Mouse (Mus musculus): Measurements from ENCODE around the gene Tmem39a.
A peak's percentile ranks its signal among the peaks of the same experiment; 100 is the strongest.

Gene Tmem39a

GRCm38 (mm10) chr16:38558221-38558748, at the start of gene Tmem39a:
Tmem39a (plus strand) TSS chr16:38558698.
- no peak for DNase-seq (ENCODE audit: inconsistent age in 2 of 2, low spot score in 1 of 2)

DNA sequence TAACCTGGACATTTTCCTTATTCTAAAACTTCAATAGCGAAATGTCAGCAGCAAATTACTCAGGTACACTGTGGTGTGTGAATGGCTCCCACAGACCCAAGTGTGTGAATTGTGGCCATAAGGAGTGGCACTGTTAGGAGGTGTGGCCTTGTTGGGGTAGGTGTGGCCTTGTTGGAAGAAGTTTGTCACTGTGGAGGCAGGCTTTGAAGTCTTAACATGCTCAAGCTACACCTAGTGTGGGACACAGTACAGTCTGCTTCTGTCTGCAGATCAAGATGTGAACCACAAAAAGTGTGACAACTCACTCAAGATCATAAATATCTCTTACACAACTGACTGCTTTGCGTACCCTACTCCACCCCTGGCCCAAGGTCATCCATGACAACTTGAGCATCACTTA, 47.7 kb upstream of the Tmem39a start:
- DNase-seq (ENCODE audit: inconsistent age in 2 of 2, low spot score in 1 of 2): no peak

- DNase-seq (ENCODE audit: inconsistent age in 2 of 2, low spot score in 1 of 2): no peak
Observed at GRCm38 (mm10) chr16:38519140-38519539, 39.4 kb upstream of the Tmem39a start.

- no peak for DNase-seq (ENCODE audit: inconsistent age in 2 of 2, low spot score in 1 of 2)
Observed at GRCm38 (mm10) chr16:38521211-38521987, 37.1 kb upstream of the Tmem39a start.

- DNase-seq (ENCODE audit: inconsistent age in 2 of 2, low spot score in 1 of 2): peak; percentile 97 to 99
Observed at GRCm38 (mm10) chr16:38522129-38523084, 36.1 kb upstream of the Tmem39a start, which contains the start of gene Timmdc1. Timmdc1 (minus strand) TSS chr16:38522663.

DNA sequence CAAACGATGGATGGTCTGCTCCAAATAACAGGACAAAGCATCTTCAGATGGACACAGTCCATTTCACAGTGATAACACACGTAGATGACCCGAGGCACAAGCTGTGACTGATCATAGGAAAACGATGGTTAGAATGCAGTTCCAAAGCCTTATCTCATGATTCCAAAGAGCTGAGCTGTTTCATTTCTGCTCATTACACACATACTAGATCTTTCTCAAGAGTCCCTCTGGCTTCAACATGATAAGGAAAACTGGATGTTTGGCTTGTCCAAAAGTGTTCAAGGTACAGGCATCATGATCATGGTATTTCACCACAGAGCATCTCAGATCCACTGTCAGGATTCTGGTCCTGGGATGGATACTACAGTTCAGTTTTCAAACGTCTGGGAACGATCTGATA, 32.2 kb upstream of the Tmem39a start:
- no peak for DNase-seq (ENCODE audit: inconsistent age in 2 of 2, low spot score in 1 of 2)

DNA sequence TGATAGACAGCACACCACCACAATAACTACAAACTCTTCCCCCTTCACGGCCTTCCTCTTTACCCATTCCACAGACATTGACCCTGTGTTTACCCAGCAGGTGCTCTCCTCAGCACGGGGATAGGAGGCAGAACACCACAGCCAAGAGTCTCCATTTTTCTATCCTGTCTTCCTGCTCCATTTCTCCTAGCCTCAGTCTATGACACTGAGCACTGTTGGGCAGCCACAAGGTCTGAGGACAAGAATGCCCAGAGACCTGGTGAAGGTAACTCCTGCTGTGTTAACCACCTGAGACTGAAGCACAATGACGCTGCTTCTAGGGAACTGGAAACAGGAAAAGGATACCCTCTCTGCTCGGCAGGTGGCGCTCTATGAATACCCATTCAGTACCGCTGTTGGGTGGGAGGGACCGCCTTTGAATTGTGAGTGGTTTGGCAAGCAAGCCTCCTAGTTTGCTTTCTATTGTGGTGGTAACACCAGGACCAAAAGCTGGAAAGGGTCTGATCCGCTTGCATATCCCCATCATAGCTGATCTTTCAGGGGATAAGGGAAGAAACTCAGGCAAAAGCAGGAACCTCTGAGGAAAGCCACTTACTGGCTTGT, 21.9 kb upstream of the Tmem39a start:
- peak; percentile 69 to 90 for DNase-seq (ENCODE audit: inconsistent age in 2 of 2, low spot score in 1 of 2)

- DNase-seq (ENCODE audit: inconsistent age in 2 of 2, low spot score in 1 of 2): no peak
Observed at GRCm38 (mm10) chr16:38538716-38539380, 19.6 kb upstream of the Tmem39a start.

DNA sequence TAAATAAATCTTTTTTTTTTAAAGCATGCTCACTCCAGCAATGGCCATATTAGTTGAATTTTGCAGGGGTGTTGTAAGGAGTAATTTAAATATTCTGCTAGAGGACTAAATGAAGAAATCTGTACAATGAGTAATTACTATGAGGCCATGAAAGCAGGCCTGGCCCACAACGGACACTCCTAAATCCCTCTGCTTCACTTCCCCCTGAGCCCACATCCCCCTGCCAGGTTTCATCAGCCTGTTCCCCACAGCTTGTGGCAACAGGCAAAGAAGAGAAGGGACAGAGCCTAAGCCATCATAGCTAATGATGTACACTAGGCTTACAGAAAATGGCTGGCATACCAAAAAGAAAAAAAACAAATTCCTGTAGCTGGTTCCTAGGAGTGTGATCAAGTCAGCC, 10.5 kb upstream of the Tmem39a start:
- no peak for DNase-seq (ENCODE audit: inconsistent age in 2 of 2, low spot score in 1 of 2)

DNA sequence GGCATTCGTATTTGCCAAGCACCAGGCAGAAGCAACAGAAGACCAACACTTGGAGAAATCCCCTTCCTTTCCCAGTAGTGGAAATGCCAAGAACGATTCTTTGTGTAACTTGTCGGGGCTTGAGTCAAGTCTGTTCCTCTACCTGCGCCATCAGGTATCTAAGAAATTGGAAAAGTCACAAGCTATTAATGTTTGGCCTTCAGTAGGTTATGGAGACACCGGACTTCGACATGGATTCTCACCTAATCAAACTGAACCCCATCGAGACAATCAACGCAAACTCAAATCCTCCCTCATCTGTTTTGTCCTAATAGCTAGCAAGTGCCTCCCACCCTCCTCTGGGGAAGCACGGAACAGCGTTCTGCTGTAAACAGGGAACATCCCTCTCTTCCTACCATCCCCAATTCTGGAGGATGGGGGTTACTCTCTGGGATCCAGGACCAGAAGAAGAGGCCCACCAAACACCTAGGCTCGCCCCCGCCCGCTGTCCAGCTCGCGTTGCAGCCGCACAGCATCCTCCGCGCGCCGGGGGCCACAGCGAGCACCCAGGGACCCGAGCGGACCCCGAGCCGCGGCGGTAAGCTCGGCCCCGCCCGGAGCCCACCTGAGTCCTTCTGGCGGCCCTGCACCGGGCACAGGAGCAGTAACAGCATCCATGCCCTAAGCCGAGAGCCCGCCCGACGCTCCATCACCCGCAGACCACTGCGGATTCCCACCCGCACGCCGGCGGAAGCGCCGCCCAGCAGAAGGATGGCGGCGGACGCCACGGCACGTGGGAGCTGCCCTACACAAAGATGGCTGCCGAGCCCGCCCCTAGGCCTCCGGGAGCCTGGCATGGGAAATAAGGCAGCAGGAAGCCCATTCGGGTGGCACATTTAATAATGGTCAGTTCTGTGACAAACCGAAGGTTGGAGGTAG, 8.8 kb upstream of the Tmem39a start, which contains the start of gene Poglut1:
Gene Poglut1, minus strand, starts transcription at position 780 of the 918 bp plus-strand sequence.
- DNase-seq (ENCODE audit: inconsistent age in 2 of 2, low spot score in 1 of 2): peak; percentile 83 to 92

DNA sequence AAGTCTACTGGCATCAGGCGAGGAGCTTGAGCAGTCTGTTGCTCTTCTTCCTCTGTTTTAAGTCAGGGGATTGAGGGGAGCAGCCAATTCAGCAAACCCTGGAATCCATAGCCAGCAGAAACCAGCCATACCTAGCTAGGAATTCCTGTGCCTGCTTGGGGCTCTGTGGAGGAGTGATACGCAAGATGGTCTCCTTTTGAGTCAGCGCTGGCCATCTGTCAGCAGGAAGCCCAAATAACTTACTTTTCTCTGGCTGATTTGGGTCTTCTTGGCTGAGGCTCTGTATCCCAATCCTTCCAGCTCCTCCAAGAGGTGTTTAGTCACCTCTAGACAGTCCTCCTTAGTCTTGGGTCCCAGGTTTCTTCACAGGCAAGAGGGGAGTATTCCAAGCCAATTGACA, 2.5 kb upstream of the Tmem39a start:
- DNase-seq (ENCODE audit: inconsistent age in 2 of 2, low spot score in 1 of 2): no peak

- DNase-seq (ENCODE audit: inconsistent age in 2 of 2, low spot score in 1 of 2): peak; percentile 95 to 98
Observed at GRCm38 (mm10) chr16:38562131-38562967, 3.9 kb downstream of the Tmem39a start.

- DNase-seq (ENCODE audit: inconsistent age in 2 of 2, low spot score in 1 of 2): no peak
Observed at GRCm38 (mm10) chr16:38562968-38563327, 4.5 kb downstream of the Tmem39a start.

DNA sequence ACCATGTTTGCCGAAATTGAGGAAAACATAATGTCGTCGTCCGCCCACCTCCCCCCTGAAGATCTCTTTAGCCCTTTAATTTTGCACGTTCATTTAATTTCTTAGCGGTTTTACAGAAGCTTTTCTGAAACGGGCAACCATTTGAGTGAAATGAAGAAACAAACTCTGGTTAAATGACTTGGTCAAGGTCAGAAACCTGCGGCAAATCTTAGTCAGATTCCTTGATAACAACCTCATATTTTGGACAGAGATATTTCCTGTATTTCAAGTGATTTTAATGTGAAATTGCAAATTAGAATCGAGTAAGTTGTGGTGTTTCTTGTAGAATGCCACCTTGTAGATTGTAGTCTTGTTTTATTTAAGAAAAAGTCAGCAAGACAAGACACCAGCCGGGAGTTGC, 5.0 kb downstream of the Tmem39a start:
- peak in 1 of 2 experiments; percentile 57 for DNase-seq (ENCODE audit: inconsistent age in 2 of 2, low spot score in 1 of 2)

DNA sequence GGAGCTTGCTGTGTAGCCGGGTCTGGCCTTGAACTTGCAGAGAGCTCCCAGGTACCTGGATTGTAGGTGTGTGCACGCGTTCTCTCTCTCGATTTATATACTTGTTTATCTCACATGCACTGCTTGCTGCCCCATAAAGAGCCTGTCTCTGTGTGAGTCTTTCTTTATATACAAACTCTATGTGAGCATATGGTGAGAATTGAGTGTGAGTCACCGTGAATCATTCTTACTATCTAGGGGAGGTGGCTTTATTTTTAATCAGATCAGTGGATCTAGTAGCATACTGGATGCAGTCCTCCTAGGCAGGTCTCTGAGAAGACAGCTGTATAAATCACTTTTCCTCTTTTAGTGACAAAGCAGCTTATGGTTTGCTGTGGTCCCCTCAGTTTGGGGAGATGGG, 9.7 kb downstream of the Tmem39a start:
- peak; percentile 27 to 85 for DNase-seq (ENCODE audit: inconsistent age in 2 of 2, low spot score in 1 of 2)

GRCm38 (mm10) chr16:38571481-38571880, 13.0 kb downstream of the Tmem39a start:
- DNase-seq (ENCODE audit: inconsistent age in 2 of 2, low spot score in 1 of 2): no peak

GRCm38 (mm10) chr16:38584761-38585160, 26.3 kb downstream of the Tmem39a start:
- no peak for DNase-seq (ENCODE audit: inconsistent age in 2 of 2, low spot score in 1 of 2)

DNA sequence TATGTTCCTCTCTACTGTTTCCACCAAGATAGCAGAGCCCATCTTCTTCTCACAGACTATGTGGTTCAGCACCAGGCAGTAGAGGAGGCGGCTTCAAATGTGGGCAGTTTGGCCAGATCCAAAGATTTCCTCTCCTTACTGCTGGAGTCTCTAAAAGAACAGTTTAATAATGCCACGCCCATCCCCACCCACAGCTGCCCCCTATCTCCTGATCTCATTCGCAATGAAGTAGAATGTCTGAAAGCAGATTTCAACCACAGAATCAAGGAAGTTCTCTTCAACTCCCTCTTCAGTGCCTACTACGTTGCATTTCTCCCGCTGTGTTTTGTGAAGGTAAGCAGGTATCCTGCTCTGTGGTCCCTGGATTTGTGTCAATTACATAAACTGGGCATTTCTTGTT, 26.7 kb downstream of the Tmem39a start:
- no peak for DNase-seq (ENCODE audit: inconsistent age in 2 of 2, low spot score in 1 of 2)

GRCm38 (mm10) chr16:38587163-38587562, 28.7 kb downstream of the Tmem39a start:
- no peak for DNase-seq (ENCODE audit: inconsistent age in 2 of 2, low spot score in 1 of 2)

Measured in adrenal gland, adult (tissue).